Mouse (Mus musculus): ENCODE data around the gene Plekhj1. TPM values are rescaled to one million over a fixed set of nuclear protein-coding genes. Genes with fewer than 3 reads are reported as not detected.
"Not testable (repeated sequence)": the region's sequence is repeated elsewhere in the genome, so short reads cannot be mapped to it uniquely, and the experiment has no call there.

Plekhj1 gene
- total RNA-seq, 2 experiments from 2014 or later, result 22.3 to 29.8 TPM

DNA sequence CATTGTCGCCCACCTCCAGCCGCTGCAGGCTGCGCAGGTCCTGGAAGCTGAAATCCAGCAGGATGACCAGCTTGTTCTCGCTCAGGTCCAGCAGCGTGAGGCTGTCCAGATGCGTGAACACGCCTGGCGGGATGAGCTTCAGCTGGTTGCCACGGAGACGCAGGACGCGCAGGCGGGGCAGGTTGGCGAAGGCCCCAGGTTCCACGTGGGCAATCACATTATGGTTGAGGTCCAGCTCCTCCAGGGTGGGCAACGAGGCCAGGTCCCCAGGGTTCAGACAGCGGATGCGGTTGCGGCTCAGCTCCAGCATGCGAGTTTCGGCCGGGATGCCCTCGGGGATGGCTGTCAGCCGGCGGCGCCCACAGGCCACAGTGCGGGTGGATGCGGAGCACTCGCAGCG is 37.2 kb upstream of the Plekhj1 start:
- intact Hi-C loops (cut with DNase I), result no loop called here
- TF ChIP-seq CTCF (IDR thresholded peaks at IDR 0.05), result no peak
- Histone ChIP-seq H3K4me3 (no peak overlapping the region), H3K27ac (no peak overlapping the region)
- peak; percentile 21 for DNase-seq

DNA sequence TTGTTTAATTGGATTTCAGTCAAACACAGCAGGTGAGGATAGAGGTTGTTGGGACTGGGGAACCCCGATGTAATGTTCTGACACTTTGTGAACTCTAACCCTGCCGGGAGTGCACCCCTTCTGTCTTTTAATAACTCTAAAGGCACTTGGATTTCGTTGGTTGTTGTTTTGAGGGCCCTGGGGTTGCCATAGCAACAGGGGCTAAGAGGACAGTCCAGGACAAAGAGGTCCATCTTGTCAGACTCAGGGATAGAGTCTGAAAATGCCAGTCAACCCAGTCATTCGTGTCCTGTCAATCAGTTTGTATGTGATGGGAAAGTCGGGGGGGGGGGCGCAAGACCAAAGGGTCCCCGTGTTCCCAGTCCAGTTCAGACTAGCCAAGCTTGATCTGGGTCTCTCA is 34.4 kb upstream of the Plekhj1 start:
- TF ChIP-seq CTCF (IDR thresholded peaks at IDR 0.05), result no peak
- intact Hi-C loops (cut with DNase I), result no loop called here
- DNase-seq, result no peak
- Histone ChIP-seq H3K4me3 (no peak overlapping the region), H3K27ac (no peak overlapping the region)

DNA sequence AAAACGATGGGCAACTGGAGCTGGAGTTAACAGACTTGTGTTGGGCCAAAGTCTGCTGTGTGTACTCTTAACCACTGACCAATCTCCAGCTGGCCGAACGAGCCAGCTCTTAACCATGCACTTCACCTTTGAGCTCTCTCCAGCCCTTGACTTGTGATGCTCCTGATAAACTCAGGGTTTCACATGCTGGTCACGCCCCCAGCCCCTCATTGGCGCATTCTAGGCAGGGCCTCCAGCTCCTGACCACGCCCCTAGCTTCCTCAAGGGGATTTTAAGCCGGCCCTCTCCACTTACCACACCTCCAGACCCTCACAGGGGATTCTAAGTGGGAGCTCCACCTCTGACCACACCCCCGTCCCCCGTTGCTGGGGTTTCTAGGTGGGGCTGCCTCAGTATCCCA is 32.7 kb upstream of the Plekhj1 start:
- Histone ChIP-seq H3K4me3 (no peak overlapping the region), H3K27ac (peak overlapping the region; percentile 46; the same call in 1 of the 2 replicates)
- peak; percentile 68 for DNase-seq
- TF ChIP-seq CTCF (IDR thresholded peaks at IDR 0.05), result no peak
- intact Hi-C loops (cut with DNase I), result no loop called here

DNA sequence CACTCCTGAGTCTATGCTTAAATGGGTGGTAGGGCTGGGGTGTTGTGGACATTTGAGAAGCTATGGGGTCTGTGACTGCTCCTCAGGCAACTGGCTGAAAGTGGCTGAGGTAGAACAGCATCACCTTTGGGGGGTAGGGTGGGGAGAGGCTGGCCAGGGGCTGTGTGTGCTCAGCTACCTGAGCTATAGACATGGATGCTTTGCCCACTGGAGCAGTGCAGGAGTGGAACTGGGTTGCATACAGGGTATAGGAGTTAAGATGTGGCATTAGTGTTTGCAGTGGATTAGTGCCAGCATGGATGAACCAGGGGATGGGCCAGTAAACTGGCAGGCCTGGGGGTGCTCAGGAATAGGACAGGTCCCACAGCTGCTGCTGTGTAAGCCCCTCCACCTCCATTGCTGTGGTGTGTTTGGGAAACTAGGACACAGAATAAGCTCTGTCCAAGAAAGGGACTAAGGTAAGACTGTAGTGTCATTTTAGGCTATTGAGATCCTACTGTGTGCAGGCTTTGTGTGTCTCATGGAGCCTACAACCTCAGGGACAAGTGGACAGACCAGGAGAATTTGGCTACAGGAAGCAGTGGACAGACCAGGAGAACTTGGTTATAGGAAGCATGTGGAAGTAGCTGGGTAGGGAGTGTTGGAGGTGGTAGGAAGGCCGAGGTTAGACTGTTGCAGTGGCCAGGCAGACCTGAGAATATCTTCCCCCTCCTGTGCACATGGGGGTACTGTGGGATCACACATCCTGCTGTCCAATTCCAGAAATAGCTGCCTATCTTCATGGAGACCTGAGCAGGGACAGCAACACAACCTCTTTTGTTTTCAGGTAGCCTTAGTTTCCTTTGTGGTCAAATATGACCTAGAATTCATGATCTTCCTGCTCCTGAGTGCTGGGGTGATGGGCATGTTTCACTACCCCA is 31.2 kb upstream of the Plekhj1 start:
- DNase-seq, result peak; percentile 22
- TF ChIP-seq CTCF (IDR thresholded peaks at IDR 0.05), result no peak; the same call in 1 of the 2 replicates
- Histone ChIP-seq H3K27ac (0 out of 2 replicates have a peak overlapping the region, but pooled peaks have one; percentile 8), H3K4me3 (peak overlapping the region; percentile 18; the same call in 1 of the 2 replicates)
- intact Hi-C loops (cut with DNase I), result loop anchor here (10.0 kb wide), 1 partner anchor 165 kb away; no protein-coding TSS in a partner anchor

DNA sequence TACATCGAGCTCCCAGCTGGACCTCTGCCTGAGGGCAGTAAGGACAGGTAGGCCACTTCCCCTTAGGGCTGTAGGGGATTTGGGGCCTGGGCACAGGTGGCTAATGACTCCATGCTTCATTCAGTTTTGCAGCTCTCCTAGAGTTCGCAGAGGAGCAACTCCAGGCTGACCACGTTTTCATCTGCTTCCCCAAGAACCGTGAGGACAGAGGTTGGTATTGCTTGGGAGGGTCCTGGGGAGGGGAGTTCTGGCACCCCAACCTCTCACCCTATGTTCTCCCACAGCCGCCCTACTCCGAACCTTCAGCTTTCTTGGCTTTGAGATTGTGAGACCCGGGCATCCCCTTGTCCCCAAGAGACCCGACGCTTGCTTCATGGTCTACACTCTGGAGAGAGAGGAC is 30.2 kb upstream of the Plekhj1 start:
- H3K4me3 ChIP-seq, result peak overlapping the region; percentile 94
- not testable (repeated sequence) for DNase-seq, H3K27ac ChIP-seq
- intact Hi-C loops (cut with DNase I), result loop anchor here (10.0 kb wide), 1 partner anchor 166 kb away; no protein-coding TSS in a partner anchor

DNA sequence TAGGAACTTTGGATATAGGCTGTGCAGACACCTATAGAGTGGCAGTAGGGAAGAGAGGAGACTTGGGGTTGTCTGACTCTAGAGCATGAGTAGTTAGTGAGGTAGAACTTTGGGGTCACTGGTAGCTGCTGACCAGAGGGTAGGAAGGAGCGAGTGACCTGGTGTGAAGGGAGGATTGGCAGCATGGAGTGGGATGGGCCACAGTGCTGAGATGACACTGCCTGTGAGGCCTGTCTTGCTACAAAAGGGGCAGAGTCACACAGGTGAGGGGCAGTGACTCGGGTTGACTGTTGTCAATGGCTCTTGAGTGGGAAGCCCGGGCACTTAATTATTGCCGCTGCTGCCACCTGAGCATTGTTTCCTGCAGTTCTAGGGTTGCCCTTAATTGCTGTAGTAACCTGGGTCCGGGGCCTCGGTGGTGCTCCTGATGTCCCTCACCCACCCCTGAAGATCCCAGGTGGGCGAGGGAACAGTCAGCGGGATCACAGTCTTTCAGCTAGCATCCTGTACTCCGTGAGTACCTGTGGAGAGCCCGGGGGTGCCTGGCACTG is 29.5 kb upstream of the Plekhj1 start:
- DNase-seq, result peak; percentile 21
- intact Hi-C loops (cut with DNase I), result loop anchor here (10.0 kb wide), 1 partner anchor 167 kb away; no protein-coding TSS in a partner anchor

DNA sequence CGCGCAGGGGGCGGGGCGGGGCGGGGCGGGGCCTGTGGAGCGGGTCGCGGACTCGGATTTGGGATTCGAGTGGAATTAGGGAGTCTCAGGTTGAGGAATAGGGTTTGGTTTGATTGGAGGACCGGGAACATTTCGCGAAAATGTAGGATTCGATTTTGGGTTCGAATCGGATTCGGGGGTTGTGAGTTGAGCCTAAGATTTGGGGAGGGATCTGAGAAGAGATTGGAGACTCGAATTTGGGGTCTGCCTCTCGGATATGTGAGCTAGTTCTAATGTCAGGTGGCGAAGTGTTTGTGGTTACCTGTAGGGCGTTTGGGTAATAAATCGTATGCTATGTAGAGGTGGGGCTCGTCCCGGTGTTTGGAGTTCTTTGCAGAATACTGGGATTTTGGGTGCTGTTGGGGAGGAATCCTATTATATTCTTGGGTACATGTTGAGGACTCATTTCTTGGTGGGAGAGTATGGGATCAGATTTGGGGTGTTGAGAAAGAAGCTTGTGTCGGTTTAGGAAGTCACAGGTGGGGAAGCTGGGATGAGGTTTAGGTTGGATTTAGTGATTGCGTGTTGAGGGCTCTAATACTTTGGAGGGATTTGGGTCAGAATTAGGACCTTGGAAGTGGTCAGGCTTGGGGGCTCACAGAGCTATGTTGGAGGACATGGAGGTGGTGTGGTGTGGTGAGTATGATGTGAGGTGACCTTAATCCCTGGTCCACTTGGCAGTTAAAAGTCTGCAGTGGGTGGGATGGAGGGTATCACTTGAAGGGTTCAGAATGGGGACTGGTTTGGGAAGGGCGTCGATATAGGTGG is 28.8 kb upstream of the Plekhj1 start:
- TF ChIP-seq CTCF (IDR thresholded peaks at IDR 0.05), result no peak

More for the DNA sequence above, 29.5 kb upstream of the Plekhj1 start:
- no peak for TF ChIP-seq CTCF (IDR thresholded peaks at IDR 0.05)
- Histone ChIP-seq H3K27ac (peak overlapping the region; percentile 98), H3K4me3 (peak overlapping the region; percentile 94)

DNA sequence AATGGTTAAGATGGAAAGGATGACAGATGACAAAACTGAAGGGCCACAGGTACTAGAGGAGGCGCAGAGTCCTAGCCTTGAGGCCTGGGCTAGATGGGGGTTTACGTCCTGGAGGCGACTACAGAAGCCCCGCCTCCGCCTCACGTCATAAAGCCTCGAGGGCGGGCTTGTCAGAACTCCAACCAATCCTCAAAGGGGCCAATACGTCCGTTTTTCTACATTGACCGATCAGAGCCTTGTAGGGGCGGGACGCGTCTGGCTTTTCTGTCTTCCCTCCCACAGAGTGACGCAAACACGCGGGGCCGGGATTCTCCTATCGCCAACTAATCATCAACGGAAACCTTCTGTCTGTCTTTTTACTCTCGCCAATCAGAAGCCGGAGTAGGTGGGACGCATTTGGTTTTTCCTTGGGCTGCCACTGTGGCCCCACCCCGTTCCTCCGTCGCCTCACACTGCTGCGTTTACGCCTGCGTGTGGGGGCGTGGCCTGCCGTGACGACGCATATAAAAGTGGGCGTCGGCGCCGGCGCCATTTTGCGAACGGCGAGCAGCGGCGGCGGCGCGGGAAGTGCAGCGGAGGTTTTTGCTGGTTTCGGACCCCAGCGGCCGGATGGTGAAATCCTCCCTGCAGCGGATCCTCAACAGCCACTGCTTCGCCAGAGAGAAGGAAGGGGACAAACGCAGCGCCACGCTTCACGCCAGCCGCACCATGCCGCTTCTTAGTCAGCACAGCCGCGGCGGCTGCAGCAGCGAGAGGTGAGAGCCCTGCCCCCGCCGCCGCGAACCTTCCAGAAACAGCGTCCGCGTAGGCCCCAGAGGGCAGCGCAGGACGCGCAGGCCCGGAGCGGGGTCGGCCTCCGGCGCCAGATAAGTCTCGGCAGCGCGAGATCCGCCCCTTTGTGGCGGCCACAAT is 28.0 kb upstream of the Plekhj1 start, which contains the start of gene Oaz1:
TSS of gene Oaz1 (plus strand) at position 506 of the 912 bp plus-strand sequence.
- peak; percentile 98 for DNase-seq
- Histone ChIP-seq H3K4me3 (peak within 1 kb of the TSS; percentile 94), H3K27ac (peak within 1 kb of the TSS; percentile 98)
- no peak for TF ChIP-seq CTCF (IDR thresholded peaks at IDR 0.05)
- intact Hi-C loops (cut with DNase I), result loop anchor here (10.0 kb wide), 1 partner anchor 168 kb away; no protein-coding TSS in a partner anchor

More for the DNA sequence above, 28.8 kb upstream of the Plekhj1 start:
- Histone ChIP-seq H3K27ac (peak overlapping the region; percentile 98), H3K4me3 (peak overlapping the region; percentile 94)
- no peak for DNase-seq
- intact Hi-C loops (cut with DNase I), result loop anchor here (10.0 kb wide), 1 partner anchor 168 kb away; no protein-coding TSS in a partner anchor

DNA sequence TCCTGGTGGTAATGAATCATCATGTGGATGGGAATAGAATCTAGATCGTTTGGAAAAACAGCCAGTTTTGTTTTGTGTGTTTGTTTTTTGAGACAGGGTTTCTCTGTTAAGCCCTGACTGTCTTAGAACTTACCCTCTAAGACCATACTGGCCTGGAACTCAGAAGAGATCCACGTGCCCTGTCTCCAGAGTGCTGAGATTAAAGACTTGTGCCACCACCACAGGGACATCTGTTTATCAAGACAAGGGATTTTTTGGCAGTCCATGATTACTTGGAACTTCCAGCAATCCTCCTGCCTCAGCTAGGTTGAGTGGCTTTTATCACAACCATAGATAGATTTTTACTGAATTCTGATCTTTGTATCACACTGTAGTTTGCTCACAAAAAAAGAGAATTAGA is 26.4 kb upstream of the Plekhj1 start:
- Histone ChIP-seq H3K4me3 (no peak overlapping the region), H3K27ac (peak overlapping the region; percentile 65)
- no peak for DNase-seq
- no peak for TF ChIP-seq CTCF (IDR thresholded peaks at IDR 0.05)
- intact Hi-C loops (cut with DNase I), result loop anchor here (10.0 kb wide), 1 partner anchor 170 kb away; no protein-coding TSS in a partner anchor

DNA sequence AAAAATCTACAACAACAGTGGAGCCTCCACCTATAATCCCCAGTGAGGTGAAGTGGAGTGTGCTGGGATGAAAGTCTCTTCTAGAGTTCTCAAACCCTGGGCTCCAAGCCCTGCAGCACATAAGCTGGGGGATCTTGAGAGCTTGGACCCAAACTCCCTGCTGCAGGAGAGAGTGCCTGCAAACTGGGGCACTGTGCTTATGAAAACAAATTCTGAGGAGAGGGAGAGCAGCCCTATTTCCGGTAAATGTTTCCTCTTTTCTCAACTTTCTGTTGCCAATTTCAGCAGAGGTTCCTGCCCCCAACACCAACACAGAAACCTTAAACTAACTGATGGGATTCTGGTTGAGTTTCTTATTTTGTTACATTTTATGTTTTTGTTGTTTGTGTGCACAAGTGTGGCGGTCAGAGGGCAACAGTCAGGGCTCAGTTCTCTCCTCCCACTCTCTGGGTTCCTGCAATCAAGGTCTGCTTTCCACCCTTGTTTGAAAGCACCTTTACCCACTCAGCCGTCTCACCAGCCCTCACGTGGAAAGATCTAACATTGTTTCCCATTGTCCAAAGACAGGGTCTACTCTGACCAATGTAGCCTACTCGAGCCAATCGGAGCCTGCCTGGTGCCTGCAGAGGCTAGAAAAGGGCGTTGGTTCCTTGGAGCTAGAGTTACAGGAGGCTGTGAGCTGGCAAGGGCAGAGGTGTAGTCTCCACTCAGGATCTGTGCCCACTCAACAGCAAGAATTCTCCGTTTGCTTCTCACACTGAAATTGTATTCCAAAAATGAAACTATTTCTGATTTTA is 25.6 kb upstream of the Plekhj1 start:
- Histone ChIP-seq H3K27ac (peak overlapping the region; percentile 65), H3K4me3 (no peak overlapping the region; the same call in 1 of the 2 replicates)
- TF ChIP-seq CTCF (IDR thresholded peaks at IDR 0.05), result no peak
- intact Hi-C loops (cut with DNase I), result loop anchor here (2.0 to 10.0 kb wide), 2 partner anchors 53 to 171 kb away; no protein-coding TSS in a partner anchor
- no peak for DNase-seq

All from gastrocnemius, adult 2 months (tissue).